Mouse (Mus musculus) gastrocnemius, postnatal 14 days (tissue): Measurements from ENCODE around the gene Tex13a. TPM values are rescaled to one million over a fixed set of nuclear protein-coding genes. Genes with fewer than 3 reads are reported as not detected.

Source experiments
- DNase-seq: peaks from one replicate; pipeline ENCODE4 v3.0.0; 2021; ENCODE audit warnings: mixed read lengths
- intact Hi-C: fragments of 180-260 bp; cut with DNase I; formaldehyde crosslinking; loops from one replicate; pipeline ENCODE4 v1.15.1; 2025; ENCODE audit warnings: low total_unique reads
- long read RNA-seq, 2 experiments: library from polyadenylated mRNA; stranded (forward); transcript quantifications; one replicate each; pipeline ENCODE4 v2.0.0; 2021
- total RNA-seq, 2 experiments: library from RNA; stranded (reverse); gene quantifications; 2 replicates each; pipeline ENCODE4 v1.2.3; 2021

The Tex13a gene
- not detected for total RNA-seq
- long read RNA-seq, experiment 1, result 0 reads
- long read RNA-seq, experiment 2, result 0 reads

GRCm38 (mm10) chrX:138209480-138209879 is at the start of gene Tex13a:
Tex13a (minus strand) TSS chrX:138209580.
- no peak for DNase-seq
- intact Hi-C loops, result no loop called here

GRCm38 (mm10) chrX:138234626-138235025 is 25.2 kb upstream of the Tex13a start:
- intact Hi-C loops, result no loop called here
- DNase-seq, result no peak

GRCm38 (mm10) chrX:138170146-138170545 is 39.2 kb downstream of the Tex13a start:
- intact Hi-C loops, result no loop called here
- DNase-seq, result no peak
